Mouse (Mus musculus) brain, embryonic 18.5 days (tissue): ENCODE results near the gene Tmem72.

Experiments used
- DNase-seq: peaks from one replicate; pipeline ENCODE4 v3.0.0-alpha.2; 2012; ENCODE audit warnings: low read depth, low spot score

The Tmem72 gene

GRCm38 (mm10) chr6:116649811-116650210 is 66.9 kb downstream of the Tmem72 start:
- DNase-seq: no peak

GRCm38 (mm10) chr6:116647763-116648162 is 69.0 kb downstream of the Tmem72 start:
- DNase-seq: no peak

- DNase-seq: no peak
These were observed 72.4 kb downstream of the Tmem72 start for GRCm38 (mm10) chr6:116644335-116644734.

GRCm38 (mm10) chr6:116643881-116644280 is 72.8 kb downstream of the Tmem72 start:
- DNase-seq: no peak

- DNase-seq: no peak
These were observed 73.8 kb downstream of the Tmem72 start for GRCm38 (mm10) chr6:116642942-116643341.

- DNase-seq: no peak
These were observed 77.0 kb downstream of the Tmem72 start for GRCm38 (mm10) chr6:116639663-116640062.

- no peak for DNase-seq
These were observed 77.8 kb downstream of the Tmem72 start for GRCm38 (mm10) chr6:116638871-116639270.

GRCm38 (mm10) chr6:116637496-116637895 is 79.2 kb downstream of the Tmem72 start:
- DNase-seq: no peak

- no peak for DNase-seq
These were observed 80.0 kb downstream of the Tmem72 start for GRCm38 (mm10) chr6:116636581-116637235.

GRCm38 (mm10) chr6:116635251-116636180 is 81.2 kb downstream of the Tmem72 start:
- DNase-seq: no peak

GRCm38 (mm10) chr6:116633741-116634695 is 82.7 kb downstream of the Tmem72 start:
- DNase-seq: no peak

GRCm38 (mm10) chr6:116632129-116632528 is 84.6 kb downstream of the Tmem72 start:
- DNase-seq: no peak

GRCm38 (mm10) chr6:116629766-116630165 is 86.9 kb downstream of the Tmem72 start:
- no peak for DNase-seq
